Mouse (Mus musculus): ENCODE measurements around the gene Kpna7.

Gene Kpna7

GRCm38 (mm10) chr5:145083632-145084451, at the start of gene Kpna7, which contains the start of gene Arpc1a:
TSS of gene Kpna7 (minus strand) at chr5:145084030.
TSS of gene Arpc1a (plus strand) at chr5:145083830.
- no peak for TF ChIP-seq GATA4 (IDR thresholded peaks at IDR 0.05; ENCODE audit: insufficient replicate concordance, low read length)

GRCm38 (mm10) chr5:145130995-145131394, 47.2 kb upstream of the Kpna7 start:
- no peak for TF ChIP-seq GATA4 (IDR thresholded peaks at IDR 0.05; ENCODE audit: insufficient replicate concordance, low read length)

GRCm38 (mm10) chr5:145130191-145130590, 46.4 kb upstream of the Kpna7 start:
- TF ChIP-seq GATA4 (IDR thresholded peaks at IDR 0.05; ENCODE audit: insufficient replicate concordance, low read length), result no peak

GRCm38 (mm10) chr5:145129124-145129523, 45.3 kb upstream of the Kpna7 start:
- no peak for TF ChIP-seq GATA4 (IDR thresholded peaks at IDR 0.05; ENCODE audit: insufficient replicate concordance, low read length)

- no peak for TF ChIP-seq GATA4 (IDR thresholded peaks at IDR 0.05; ENCODE audit: insufficient replicate concordance, low read length)
These were observed 42.8 kb upstream of the Kpna7 start for GRCm38 (mm10) chr5:145126580-145126979.

GRCm38 (mm10) chr5:145123396-145123795, 39.6 kb upstream of the Kpna7 start:
- no peak for TF ChIP-seq GATA4 (IDR thresholded peaks at IDR 0.05; ENCODE audit: insufficient replicate concordance, low read length)

GRCm38 (mm10) chr5:145120921-145121320, 37.1 kb upstream of the Kpna7 start:
- no peak for TF ChIP-seq GATA4 (IDR thresholded peaks at IDR 0.05; ENCODE audit: insufficient replicate concordance, low read length)

GRCm38 (mm10) chr5:145119385-145119784, 35.6 kb upstream of the Kpna7 start:
- TF ChIP-seq GATA4 (IDR thresholded peaks at IDR 0.05; ENCODE audit: insufficient replicate concordance, low read length), result no peak

- no peak for TF ChIP-seq GATA4 (IDR thresholded peaks at IDR 0.05; ENCODE audit: insufficient replicate concordance, low read length)
These were observed 34.6 kb upstream of the Kpna7 start for GRCm38 (mm10) chr5:145118461-145118860.

GRCm38 (mm10) chr5:145118005-145118404, 34.2 kb upstream of the Kpna7 start:
- TF ChIP-seq GATA4 (IDR thresholded peaks at IDR 0.05; ENCODE audit: insufficient replicate concordance, low read length), result no peak

GRCm38 (mm10) chr5:145116916-145117315, 33.1 kb upstream of the Kpna7 start:
- TF ChIP-seq GATA4 (IDR thresholded peaks at IDR 0.05; ENCODE audit: insufficient replicate concordance, low read length), result no peak

- TF ChIP-seq GATA4 (IDR thresholded peaks at IDR 0.05; ENCODE audit: insufficient replicate concordance, low read length), result 0 out of 2 replicates have a peak, but pooled peaks have one; percentile 10
These were observed 32.5 kb upstream of the Kpna7 start for GRCm38 (mm10) chr5:145116316-145116715.

- no peak for TF ChIP-seq GATA4 (IDR thresholded peaks at IDR 0.05; ENCODE audit: insufficient replicate concordance, low read length)
These were observed 31.9 kb upstream of the Kpna7 start for GRCm38 (mm10) chr5:145115736-145116135.

GRCm38 (mm10) chr5:145114606-145115473, 31.0 kb upstream of the Kpna7 start:
- no peak for TF ChIP-seq GATA4 (IDR thresholded peaks at IDR 0.05; ENCODE audit: insufficient replicate concordance, low read length)

GRCm38 (mm10) chr5:145114071-145114605, 30.3 kb upstream of the Kpna7 start, which contains the start of gene Arpc1b:
TSS of gene Arpc1b (plus strand) at chr5:145114215.
- no peak for TF ChIP-seq GATA4 (IDR thresholded peaks at IDR 0.05; ENCODE audit: insufficient replicate concordance, low read length)
